ENCODE assay signal across 8 mouse cellular contexts in genomic region chr1:61638347-61639111, GRCm38 (mm10). TPM values are rescaled to one million over a fixed set of nuclear protein-coding genes. Genes with fewer than 3 reads are reported as not detected.
DNase-seq lines count a peak whose midpoint lies in the region; ATAC-seq and TF ChIP-seq lines count a peak whose summit lies in the region.

Pard3b (plus strand) TSS chr1:61638824.

- no peak for TF ChIP-seq POLR2A in brain, embryonic 14.5 days (IDR thresholded peaks at IDR 0.05; ENCODE audit: borderline replicate concordance, extremely low read depth, insufficient read depth, insufficient read length, poor library complexity, severe bottlenecking)

- H3K36me3 ChIP-seq in ES-E14 (ENCODE audit: control insufficient read depth, insufficient read depth, low read length, poor library complexity, severe bottlenecking) = no peaks in the 10 kb centered on the region
- H3K36me3 ChIP-seq in forebrain, postnatal 0 days (ENCODE audit: insufficient read depth) = no peaks in the 10 kb centered on the region
- H3K36me3 ChIP-seq in lung, embryonic 16.5 days (ENCODE audit: control insufficient read depth, insufficient read depth, low read length) = no peaks in the 10 kb centered on the region

- DNase-seq in ES-E14 (ENCODE audit: low read depth, low spot score) = no peak
- DNase-seq in brain, embryonic 14.5 days (ENCODE audit: low read depth) = peak; percentile 75
- peak; percentile 58 for DNase-seq in forebrain, postnatal 0 days
- DNase-seq in heart, postnatal 36 days = peak; percentile 77 to 83
- DNase-seq in kidney, postnatal 4 days = peak; percentile 81 to 88
- peak; percentile 56 for DNase-seq in ovary, postnatal 10 days (ENCODE audit: low spot score)
- DNase-seq in urinary bladder, adult 2 months (ENCODE audit: low spot score) = peak; percentile 64

- H3K4me2 ChIP-seq in forebrain, postnatal 0 days (ENCODE audit: low read depth) = peak within 1 kb of the TSS; percentile 95
- H3K4me2 ChIP-seq in lung, embryonic 16.5 days (ENCODE audit: low read depth, low read length) = peak within 1 kb of the TSS; percentile 93

- H3K4me1 ChIP-seq in ES-E14 (ENCODE audit: control insufficient read depth in 2 of 2, insufficient read depth in 2 of 2, low read length in 2 of 2, poor library complexity in 1 of 2) = no peaks in the 10 kb centered on the region
- H3K4me1 ChIP-seq in forebrain, postnatal 0 days (ENCODE audit: insufficient read depth) = no peaks in the 10 kb centered on the region
- H3K4me1 ChIP-seq in lung, embryonic 16.5 days (replicated peaks; ENCODE audit: control insufficient read depth, insufficient read depth, low read length) = peaks cover 8% of the 10 kb centered on the region; the same call in 1 of the 2 replicates

- ATAC-seq in forebrain, postnatal 0 days = peak; percentile 91
- peak; percentile 95 for ATAC-seq in lung, embryonic 16.5 days (ENCODE audit: low read depth)

- no peak for TF ChIP-seq CTCF in brain, embryonic 14.5 days (IDR thresholded peaks at IDR 0.05; ENCODE audit: borderline replicate concordance, extremely low read depth, insufficient read depth, insufficient read length)
- TF ChIP-seq CTCF in forebrain, postnatal 0 days (IDR thresholded peaks at IDR 0.05; ENCODE audit: low read depth) = no peak

- intact Hi-C loops in heart, postnatal 36 days (cut with DNase I) = loop anchor here (2.0 kb wide), 1 partner anchor 262 kb away; no protein-coding TSS in a partner anchor

- 3% methylated on average over 55 of the region's 60 CpGs for WGBS in forebrain, postnatal 0 days
- under 1% methylated on average over 57 of the region's 60 CpGs for WGBS in lung, embryonic 16.5 days

- H3K27me3 ChIP-seq in forebrain, postnatal 0 days (ENCODE audit: insufficient read depth, low read length) = peaks cover 4% of the 10 kb centered on the region
- no peaks in the 10 kb centered on the region for H3K27me3 ChIP-seq in lung, embryonic 16.5 days (ENCODE audit: control insufficient read depth, insufficient read depth, low read depth, low read length)

- peak within 1 kb of the TSS; percentile 74 for H3K4me3 ChIP-seq in ES-E14 (ENCODE audit: insufficient read depth in 1 of 2, low read depth in 1 of 2, low read length in 2 of 2, poor library complexity in 1 of 2, severe bottlenecking in 1 of 2)
- peak within 1 kb of the TSS; percentile 67 for H3K4me3 ChIP-seq in forebrain, postnatal 0 days (ENCODE audit: low read depth, low read length)
- H3K4me3 ChIP-seq in lung, embryonic 16.5 days (ENCODE audit: low read length) = peak within 1 kb of the TSS; percentile 95

- in situ Hi-C loops in ES-E14 (cut with MboI; ENCODE audit: low sequenced_read_pairs in 2 of 2, unreplicated experiment in 2 of 2) = no loop called here

- H3K9me3 ChIP-seq in ES-E14 (ENCODE audit: control insufficient read depth, insufficient read depth, low read depth, low read length) = no peaks in the 10 kb centered on the region
- H3K9me3 ChIP-seq in forebrain, postnatal 0 days (ENCODE audit: low read length) = no peaks in the 10 kb centered on the region
- H3K9me3 ChIP-seq in lung, embryonic 16.5 days (ENCODE audit: control insufficient read depth, low read length) = no peaks in the 10 kb centered on the region

- H3K9ac ChIP-seq in ES-E14 (ENCODE audit: insufficient read depth, low read depth, low read length, poor library complexity, severe bottlenecking) = peak within 1 kb of the TSS; percentile 63
- peak within 1 kb of the TSS; percentile 57 for H3K9ac ChIP-seq in forebrain, postnatal 0 days
- peak within 1 kb of the TSS; percentile 96 for H3K9ac ChIP-seq in lung, embryonic 16.5 days (ENCODE audit: low read length)

- H3K27ac ChIP-seq in ES-E14 (ENCODE audit: insufficient read depth, low read depth, low read length, poor library complexity, severe bottlenecking) = no peak within 1 kb of the TSS
- no peak within 1 kb of the TSS for H3K27ac ChIP-seq in forebrain, postnatal 0 days (ENCODE audit: low read depth, low read length)
- H3K27ac ChIP-seq in lung, embryonic 16.5 days (ENCODE audit: low read length) = peak within 1 kb of the TSS; percentile 86

TF ChIP-seq in ES-E14, 5 proteins besides CTCF, POLR2A, EP300 and RAD21:
- no peak for TF ChIP-seq ZNF384 (IDR thresholded peaks at IDR 0.05; ENCODE audit: low read depth, low read length)
- TF ChIP-seq MAFK (IDR thresholded peaks at IDR 0.05; ENCODE audit: insufficient read depth, low read depth, low read length) = no peak

RNA-seq across cellular contexts. Expression of gene Pard3b, which starts in this region (rescaled TPM):
- 0.49 and 1.2 TPM in 2 replicates for total RNA-seq in ES-E14 (2012; rRNA removed)
- 2.1 and 3.8 TPM in 2 replicates for polyA plus RNA-seq in brain, embryonic 14.5 days (2012; rRNA removed)
- 3.0 and 4.4 TPM in 2 replicates for total RNA-seq in forebrain, postnatal 0 days (2014; rRNA removed)
- 3.1 and 6.1 TPM in 2 replicates for polyA plus RNA-seq in forebrain, postnatal 0 days (2015; fragmentation: Nextera tagmentation; extraction: Ambion mirVana)
- total RNA-seq in heart, postnatal 36 days (2021) = 10 to 100 TPM; 12.1 to 15.6 TPM
- 12.3 and 13.5 TPM in 2 replicates for polyA plus RNA-seq in lung, embryonic 16.5 days (2015; fragmentation: Nextera tagmentation; extraction: Ambion mirVana)
- 10.2 and 14.9 TPM in 2 replicates for polyA plus RNA-seq in urinary bladder, adult 2 months (2012; rRNA removed)
